Mouse (Mus musculus): ENCODE data around the gene Arf4. TPM values are rescaled to one million over a fixed set of nuclear protein-coding genes. Genes with fewer than 3 reads are reported as not detected.
"Not testable (repeated sequence)": the region's sequence is repeated elsewhere in the genome, so short reads cannot be mapped to it uniquely, and the experiment has no call there.

Gene Arf4
- polyA plus RNA-seq, 1 experiment from 2014 or later: 713 TPM

DNA sequence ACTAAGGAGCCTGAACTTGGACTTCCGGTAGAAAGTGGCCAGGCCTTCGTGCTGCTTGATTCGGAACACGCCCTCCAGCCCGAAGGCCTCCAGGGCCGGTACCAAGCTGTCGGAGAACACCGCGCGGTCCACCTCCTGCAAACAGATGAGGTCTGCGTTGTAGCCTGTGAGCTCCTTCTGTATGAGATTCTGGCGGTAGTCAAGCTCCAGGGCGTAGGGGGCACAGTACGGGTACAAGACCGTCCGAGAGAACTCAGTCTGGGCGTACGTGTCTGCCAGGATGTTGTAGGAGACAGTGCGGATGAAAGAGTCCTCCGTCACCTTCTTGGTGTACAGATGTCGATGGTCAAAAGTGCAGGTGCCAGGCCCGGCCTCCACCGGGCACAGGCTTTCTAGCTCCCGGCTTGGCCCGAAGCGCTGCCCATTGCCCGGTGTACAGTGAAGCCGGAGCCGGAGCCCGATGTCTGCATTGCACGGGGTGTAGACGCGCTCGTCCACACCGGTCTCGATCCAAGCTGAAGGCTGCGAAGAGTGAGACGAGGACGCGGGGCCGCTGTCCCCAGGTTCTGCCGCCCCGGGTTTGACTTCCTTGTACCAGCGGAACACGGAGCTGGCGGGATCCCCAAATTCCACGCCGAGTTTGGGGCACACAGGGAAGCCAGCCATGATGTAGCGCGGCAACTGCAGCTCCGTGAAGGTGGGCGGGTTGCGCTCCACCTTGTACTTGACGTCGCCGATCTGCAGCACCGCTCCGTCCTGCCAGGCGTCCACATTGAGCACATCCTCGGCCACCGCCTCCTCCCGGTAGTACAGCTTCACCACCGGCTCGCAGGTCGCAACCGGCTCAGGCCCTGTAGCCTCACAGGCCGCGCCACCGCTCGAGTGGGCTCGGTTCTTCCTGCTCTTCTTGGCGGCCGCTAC, 30.8 kb downstream of the Arf4 start:
- Histone ChIP-seq H3K9me3 (no peaks in the 10 kb centered on the region), H3K4me1 (peaks cover 25% of the 10 kb centered on the region), H3K36me3 (peaks cover 17% of the 10 kb centered on the region), H3K4me2 (replicated peaks) (peak overlapping the region; percentile 99), H3K27ac (peak overlapping the region; percentile 93), H3K4me3 (peak overlapping the region; percentile 96), H3K27me3 (no peaks in the 10 kb centered on the region), H3K9ac (peak overlapping the region; percentile 79)
- peak; percentile 13 for ATAC-seq (ENCODE audit: low FRiP score, low read depth)
- WGBS: 1% methylated on average over 73 of the region's 73 CpGs

DNA sequence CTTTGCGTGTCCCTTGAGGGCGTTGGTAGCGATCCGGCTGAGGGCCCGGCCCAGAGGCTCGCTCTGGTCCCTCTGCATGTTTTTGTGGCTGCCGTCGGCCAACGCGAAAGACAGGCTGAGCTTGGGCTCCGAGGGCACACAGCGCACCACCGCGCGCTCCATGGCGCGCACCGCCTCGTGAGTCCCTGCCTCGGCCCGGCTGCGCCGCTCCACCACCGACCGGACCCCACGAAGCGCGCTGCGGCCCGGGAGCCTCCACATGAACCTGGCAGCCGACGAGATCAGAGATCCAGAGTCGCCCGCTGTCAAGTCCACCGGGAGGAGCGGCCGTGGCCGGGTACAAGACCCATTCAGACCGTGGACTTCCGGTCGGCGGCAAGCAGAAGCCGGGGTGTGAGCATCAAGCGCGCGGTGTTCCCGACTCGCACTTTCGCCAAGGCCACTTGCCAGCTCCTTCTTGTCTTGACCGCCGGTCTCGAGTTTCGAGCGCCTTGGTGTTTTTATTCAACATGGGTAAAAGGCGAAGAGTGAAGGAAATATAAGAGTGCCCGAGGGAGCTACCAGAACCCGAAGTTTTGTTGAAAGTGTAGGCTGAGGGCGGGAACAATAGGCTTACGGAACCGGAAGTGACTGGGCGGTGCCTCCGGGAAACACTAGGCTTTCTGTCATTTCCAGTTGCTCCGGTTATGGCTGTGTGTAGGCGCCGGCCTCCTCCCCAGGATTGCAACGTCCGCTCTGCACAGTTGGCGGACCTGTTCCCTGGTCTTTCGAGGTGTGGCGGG, 31.6 kb downstream of the Arf4 start, which contains the start of gene Pde12:
Gene Pde12 (minus strand): TSS at position 592 of the 782 bp plus-strand sequence.
- Histone ChIP-seq H3K4me3 (peak within 1 kb of the TSS; percentile 96), H3K4me1 (peaks cover 25% of the 10 kb centered on the region), H3K36me3 (peaks cover 17% of the 10 kb centered on the region), H3K9ac (peak within 1 kb of the TSS; percentile 79), H3K27ac (peak within 1 kb of the TSS; percentile 93), H3K4me2 (replicated peaks) (peak within 1 kb of the TSS; percentile 99), H3K9me3 (no peaks in the 10 kb centered on the region), H3K27me3 (no peaks in the 10 kb centered on the region)
- peak; percentile 91 for ATAC-seq (ENCODE audit: low FRiP score, low read depth)
- WGBS: under 1% methylated on average over 68 of the region's 70 CpGs

DNA sequence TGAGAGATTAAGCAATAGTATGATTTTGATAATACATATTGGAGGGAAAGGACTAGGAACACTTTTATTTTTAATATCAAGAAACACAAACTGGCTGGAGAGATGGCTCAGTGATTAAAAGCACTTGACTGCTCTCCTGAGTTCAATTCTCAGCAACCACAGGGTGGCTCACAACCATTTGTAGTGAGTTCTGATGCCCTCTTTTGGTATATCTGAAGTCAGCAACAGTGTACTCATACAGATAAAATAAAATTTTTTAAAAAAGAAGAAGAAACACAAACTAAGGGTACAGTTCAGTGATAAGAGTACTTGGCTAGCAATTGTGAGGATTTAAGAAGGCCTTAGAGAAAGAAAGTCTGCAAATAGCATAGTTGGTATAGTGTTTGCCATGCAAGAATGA, 33.1 kb downstream of the Arf4 start:
- no peaks in the 10 kb centered on the region for H3K27me3 ChIP-seq
- H3K9me3 ChIP-seq: no peaks in the 10 kb centered on the region
- H3K27ac ChIP-seq: no peak overlapping the region
- H3K9ac ChIP-seq: no peak overlapping the region
- peak overlapping the region; percentile 99; the same call in 1 of the 2 replicates for H3K4me2 ChIP-seq (replicated peaks)
- no peak overlapping the region; the same call in 1 of the 2 replicates for H3K4me3 ChIP-seq
- H3K36me3 ChIP-seq: peaks cover 5% of the 10 kb centered on the region
- peaks cover 25% of the 10 kb centered on the region for H3K4me1 ChIP-seq
- ATAC-seq (ENCODE audit: low FRiP score, low read depth): no peak

- 57% methylated on average over 17 of the region's 17 CpGs for WGBS
- not testable (repeated sequence) for ATAC-seq (ENCODE audit: low FRiP score, low read depth); H3K27ac ChIP-seq; H3K36me3 ChIP-seq; H3K9ac ChIP-seq; H3K4me2 ChIP-seq (replicated peaks); H3K27me3 ChIP-seq; H3K4me3 ChIP-seq; H3K9me3 ChIP-seq
- peaks cover 17% of the 10 kb centered on the region for H3K4me1 ChIP-seq
Observed at GRCm38 (mm10) chr14:26671870-26672615, 34.2 kb downstream of the Arf4 start.

GRCm38 (mm10) chr14:26674476-26675169, 36.7 kb downstream of the Arf4 start:
- not testable (repeated sequence) for H3K27me3 ChIP-seq; H3K4me1 ChIP-seq; H3K36me3 ChIP-seq; H3K4me2 ChIP-seq (replicated peaks); H3K4me3 ChIP-seq; H3K9ac ChIP-seq; ATAC-seq (ENCODE audit: low FRiP score, low read depth); H3K27ac ChIP-seq; H3K9me3 ChIP-seq
- 71% methylated on average over 2 of the region's 2 CpGs for WGBS

DNA sequence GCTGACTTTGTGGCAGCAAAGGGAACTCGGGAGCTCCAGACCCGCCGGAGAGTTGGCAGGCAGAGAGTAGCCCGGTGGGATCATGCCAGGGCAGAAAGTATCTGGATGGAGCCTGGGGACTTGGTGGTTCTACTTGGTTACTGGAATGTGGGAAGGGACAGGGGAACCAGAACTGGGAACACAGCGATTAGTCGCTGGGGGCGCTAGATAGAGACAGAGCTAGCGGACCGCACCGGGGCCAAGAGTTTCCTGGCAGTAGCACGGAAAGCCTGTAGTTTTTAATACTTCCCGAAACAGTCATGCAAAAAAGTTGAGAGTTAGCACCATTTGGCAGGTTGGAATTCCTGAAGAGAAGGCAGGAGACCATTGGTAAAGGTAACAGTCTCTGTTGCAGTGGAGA, 37.5 kb downstream of the Arf4 start:
- peaks cover 2% of the 10 kb centered on the region; the same call in 1 of the 2 replicates for H3K4me1 ChIP-seq
- WGBS: 17% methylated on average over 12 of the region's 12 CpGs
- no peak overlapping the region for H3K4me2 ChIP-seq (replicated peaks)
- ATAC-seq (ENCODE audit: low FRiP score, low read depth): no peak
- no peaks in the 10 kb centered on the region for H3K36me3 ChIP-seq
- no peak overlapping the region for H3K27ac ChIP-seq
- no peaks in the 10 kb centered on the region for H3K27me3 ChIP-seq
- no peak overlapping the region for H3K4me3 ChIP-seq
- no peaks in the 10 kb centered on the region for H3K9me3 ChIP-seq
- no peak overlapping the region for H3K9ac ChIP-seq

DNA sequence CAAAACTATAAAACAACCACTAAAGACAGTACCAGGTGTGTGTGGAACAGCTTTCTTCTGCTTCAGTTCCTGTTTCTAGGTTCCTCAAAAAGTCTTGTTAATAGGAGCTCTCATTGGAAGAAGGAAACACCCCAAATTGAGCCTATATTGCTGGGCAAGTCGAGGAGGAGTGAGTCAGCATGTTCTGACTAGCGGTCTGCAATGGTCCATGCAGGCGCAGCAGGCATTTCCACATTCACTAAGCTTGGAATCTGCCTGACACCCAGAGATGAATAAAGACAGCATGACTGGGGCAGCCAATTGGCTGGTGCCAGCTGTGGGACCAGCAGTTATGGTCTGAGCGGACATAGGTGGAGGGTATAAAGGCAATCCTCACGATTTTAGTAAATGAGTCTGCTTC, 37.9 kb downstream of the Arf4 start:
- H3K4me3 ChIP-seq: no peak overlapping the region
- H3K9me3 ChIP-seq: no peaks in the 10 kb centered on the region
- no peaks in the 10 kb centered on the region for H3K4me1 ChIP-seq
- H3K9ac ChIP-seq: no peak overlapping the region
- H3K4me2 ChIP-seq (replicated peaks): no peak overlapping the region
- H3K27me3 ChIP-seq: no peaks in the 10 kb centered on the region
- H3K36me3 ChIP-seq: no peaks in the 10 kb centered on the region
- ATAC-seq (ENCODE audit: low FRiP score, low read depth): no peak
- WGBS: 79% methylated on average over 5 of the region's 5 CpGs
- no peak overlapping the region for H3K27ac ChIP-seq

DNA sequence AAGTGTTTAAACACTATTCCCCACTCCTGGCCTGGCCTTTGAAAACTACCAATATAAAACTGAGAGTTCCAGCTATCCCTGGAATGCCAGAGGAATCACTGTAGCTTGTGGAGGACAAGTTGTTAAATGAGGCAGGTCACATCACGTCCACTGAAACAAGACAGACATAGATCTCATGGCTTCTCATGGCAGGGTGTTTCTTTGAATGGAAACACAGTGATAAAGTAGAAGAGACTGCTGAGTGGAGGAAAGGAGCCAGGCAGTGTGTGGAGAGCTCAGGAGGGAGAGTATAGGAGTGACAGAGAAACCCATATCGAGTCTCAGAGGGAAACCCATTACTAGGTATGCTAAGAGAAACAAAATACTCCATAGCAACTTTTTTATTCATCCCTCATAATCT, 52.9 kb downstream of the Arf4 start:
- no peaks in the 10 kb centered on the region for H3K4me1 ChIP-seq
- no peaks in the 10 kb centered on the region for H3K9me3 ChIP-seq
- no peak overlapping the region for H3K4me3 ChIP-seq
- H3K36me3 ChIP-seq: no peaks in the 10 kb centered on the region
- 52% methylated on average over 2 of the region's 2 CpGs for WGBS
- ATAC-seq (ENCODE audit: low FRiP score, low read depth): no peak
- no peak overlapping the region for H3K4me2 ChIP-seq (replicated peaks)
- H3K27ac ChIP-seq: no peak overlapping the region
- no peaks in the 10 kb centered on the region for H3K27me3 ChIP-seq
- H3K9ac ChIP-seq: no peak overlapping the region

DNA sequence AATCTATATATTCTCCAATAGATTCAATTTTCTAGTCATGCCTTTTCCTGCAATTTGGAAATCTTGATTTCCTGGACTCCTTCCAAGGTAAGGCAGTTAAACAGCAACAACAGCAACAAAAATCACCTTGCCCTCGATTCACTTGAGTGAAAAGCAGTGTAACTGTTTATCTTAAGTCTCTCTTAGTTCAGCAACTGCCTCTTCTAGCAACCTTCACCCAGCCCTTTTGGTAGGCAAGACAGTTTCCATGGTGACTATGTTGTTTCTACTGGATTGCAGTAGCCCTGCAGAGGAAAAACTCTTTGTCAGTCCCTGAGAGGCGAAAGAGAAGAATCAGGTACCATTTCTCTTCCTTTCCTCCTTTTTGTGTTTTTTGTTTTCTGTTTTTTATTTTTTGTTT, 53.5 kb downstream of the Arf4 start:
- WGBS: 67% methylated on average over 2 of the region's 2 CpGs
- Histone ChIP-seq H3K36me3 (no peaks in the 10 kb centered on the region), H3K9ac (no peak overlapping the region), H3K4me2 (replicated peaks) (no peak overlapping the region), H3K27me3 (no peaks in the 10 kb centered on the region), H3K9me3 (no peaks in the 10 kb centered on the region), H3K4me3 (no peak overlapping the region), H3K27ac (no peak overlapping the region), H3K4me1 (no peaks in the 10 kb centered on the region)
- no peak for ATAC-seq (ENCODE audit: low FRiP score, low read depth)

- WGBS: 90% methylated on average over 3 of the region's 3 CpGs
- Histone ChIP-seq H3K36me3 (no peaks in the 10 kb centered on the region), H3K27ac (no peak within 1 kb of the TSS), H3K9me3 (no peaks in the 10 kb centered on the region), H3K9ac (no peak within 1 kb of the TSS), H3K4me1 (no peaks in the 10 kb centered on the region), H3K4me3 (no peak within 1 kb of the TSS), H3K27me3 (no peaks in the 10 kb centered on the region), H3K4me2 (replicated peaks) (no peak within 1 kb of the TSS)
- ATAC-seq (ENCODE audit: low FRiP score, low read depth): no peak
Observed at GRCm38 (mm10) chr14:26692974-26693373, 55.1 kb downstream of the Arf4 start, which contains the start of gene Dnah12. Gene Dnah12, plus strand, starts transcription at chr14:26693274.

DNA sequence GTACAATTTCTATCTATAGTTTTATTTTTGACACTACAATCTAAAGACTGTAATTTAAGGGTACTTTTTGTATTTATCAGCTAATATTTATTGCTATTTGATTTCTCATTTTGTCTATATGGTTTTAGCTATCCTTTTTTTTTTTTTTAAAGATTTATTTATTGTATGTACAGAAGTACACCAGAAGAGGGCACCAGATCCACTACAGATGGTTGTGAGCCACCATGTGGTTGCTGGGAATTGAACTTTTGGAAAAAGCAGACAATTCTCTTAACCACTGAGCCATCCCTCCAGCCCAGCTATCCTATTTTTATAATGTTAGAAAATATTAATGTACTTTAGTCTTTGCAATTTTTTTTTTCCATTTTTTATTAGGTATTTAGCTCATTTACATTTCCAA, 60.0 kb downstream of the Arf4 start:
- no peaks in the 10 kb centered on the region for H3K4me1 ChIP-seq
- no peak for ATAC-seq (ENCODE audit: low FRiP score, low read depth)
- H3K4me3 ChIP-seq: no peak overlapping the region
- no peak overlapping the region for H3K9ac ChIP-seq
- H3K27ac ChIP-seq: no peak overlapping the region
- H3K36me3 ChIP-seq: no peaks in the 10 kb centered on the region
- H3K9me3 ChIP-seq: no peaks in the 10 kb centered on the region
- no peaks in the 10 kb centered on the region for H3K27me3 ChIP-seq
- no peak overlapping the region for H3K4me2 ChIP-seq (replicated peaks)

Data from limb, embryonic 13.5 days (tissue).